Mouse (Mus musculus): ENCODE results near the gene Zc3h12c.
"Not testable (repeated sequence)": the region's sequence is repeated elsewhere in the genome, so short reads cannot be mapped to it uniquely, and the experiment has no call there.

Zc3h12c gene

DNA sequence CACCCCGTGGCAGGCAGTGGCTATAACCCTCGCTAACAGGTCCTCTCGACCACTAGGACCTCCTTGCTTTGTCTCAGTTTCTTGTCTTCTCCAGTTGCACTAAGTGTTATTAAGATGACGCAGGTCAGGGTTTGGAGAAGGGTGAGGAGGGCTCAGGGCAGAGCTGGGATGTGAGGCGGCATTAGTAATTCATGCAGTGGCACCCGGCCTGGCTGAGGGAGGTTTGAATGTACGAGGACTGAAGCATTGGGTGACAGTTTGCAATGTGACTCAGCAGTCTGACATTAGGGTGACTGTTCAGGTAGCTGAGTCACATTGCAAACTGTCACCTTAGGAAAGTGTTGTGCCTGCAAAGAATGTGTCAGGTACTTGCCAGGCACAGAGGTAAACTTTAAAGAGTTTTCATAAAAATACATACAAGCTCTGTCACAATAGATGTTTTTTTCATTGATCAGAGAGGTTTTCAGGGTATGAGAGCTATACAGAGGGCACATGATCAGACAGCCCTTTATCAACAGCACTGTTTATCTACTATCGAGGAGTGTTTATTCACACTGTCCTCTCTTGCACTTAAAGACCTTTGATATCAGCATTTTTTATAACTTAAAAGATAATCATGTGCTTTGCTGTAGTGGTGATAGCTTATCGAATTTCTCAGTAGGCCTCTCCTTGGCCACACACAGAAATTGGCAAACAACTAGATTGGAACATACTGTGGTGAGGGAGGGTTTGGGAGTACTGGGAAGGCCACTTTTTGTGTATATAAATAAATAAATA is 64.7 kb downstream of the Zc3h12c start:
- DNase-seq (ENCODE audit: extremely low spot score, low read depth, low spot score) = no peak

- DNase-seq (ENCODE audit: extremely low spot score, low read depth, low spot score) = no peak
These were observed 66.1 kb downstream of the Zc3h12c start for GRCm38 (mm10) chr9:52102060-52102844.

- DNase-seq (ENCODE audit: extremely low spot score, low read depth, low spot score) = no peak
These were observed 67.9 kb downstream of the Zc3h12c start for GRCm38 (mm10) chr9:52100426-52100825.

DNA sequence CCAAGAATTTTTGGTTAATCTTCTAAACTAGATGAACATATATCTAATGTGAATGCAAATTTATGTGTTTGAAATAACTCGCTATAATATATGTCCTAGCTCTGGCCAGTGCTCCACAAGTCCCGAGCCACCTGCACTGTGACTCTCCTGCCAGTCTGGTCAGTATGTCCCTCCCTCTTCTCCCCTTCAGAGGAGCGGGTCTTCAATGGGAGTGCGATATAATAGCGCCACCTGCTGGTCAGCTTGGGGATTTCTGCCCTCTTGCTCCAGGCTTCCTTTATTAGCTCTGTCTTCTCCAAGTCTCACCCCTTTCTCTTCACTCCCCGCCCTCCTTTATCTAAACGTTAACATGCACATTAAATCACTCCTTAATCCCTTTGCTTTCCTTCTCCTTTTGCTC is 69.8 kb downstream of the Zc3h12c start:
- peak; percentile 63 for DNase-seq (ENCODE audit: extremely low spot score, low read depth, low spot score)

GRCm38 (mm10) chr9:52097386-52097785 is 71.0 kb downstream of the Zc3h12c start:
- no peak for DNase-seq (ENCODE audit: extremely low spot score, low read depth, low spot score)

DNA sequence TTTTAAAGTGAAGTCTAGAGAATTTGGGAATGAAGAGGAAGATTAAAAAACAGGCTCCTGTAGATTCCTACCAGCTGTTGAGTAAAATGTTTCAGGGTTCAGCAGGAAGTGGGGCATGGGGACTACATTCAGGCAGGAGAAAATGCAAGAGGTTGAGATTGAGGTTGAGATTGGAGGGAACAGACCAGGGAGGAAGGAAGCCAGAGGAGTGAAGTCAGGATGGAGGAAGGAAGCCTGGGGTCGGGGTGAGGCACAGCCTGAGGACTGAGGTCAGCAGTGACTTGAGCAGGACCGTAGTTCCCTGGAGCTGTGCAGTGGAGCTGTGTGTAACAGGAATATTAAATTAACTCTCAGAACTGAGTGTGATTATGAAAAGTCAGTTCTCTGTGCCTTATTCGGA is 72.7 kb downstream of the Zc3h12c start:
- no peak for DNase-seq (ENCODE audit: extremely low spot score, low read depth, low spot score)

DNA sequence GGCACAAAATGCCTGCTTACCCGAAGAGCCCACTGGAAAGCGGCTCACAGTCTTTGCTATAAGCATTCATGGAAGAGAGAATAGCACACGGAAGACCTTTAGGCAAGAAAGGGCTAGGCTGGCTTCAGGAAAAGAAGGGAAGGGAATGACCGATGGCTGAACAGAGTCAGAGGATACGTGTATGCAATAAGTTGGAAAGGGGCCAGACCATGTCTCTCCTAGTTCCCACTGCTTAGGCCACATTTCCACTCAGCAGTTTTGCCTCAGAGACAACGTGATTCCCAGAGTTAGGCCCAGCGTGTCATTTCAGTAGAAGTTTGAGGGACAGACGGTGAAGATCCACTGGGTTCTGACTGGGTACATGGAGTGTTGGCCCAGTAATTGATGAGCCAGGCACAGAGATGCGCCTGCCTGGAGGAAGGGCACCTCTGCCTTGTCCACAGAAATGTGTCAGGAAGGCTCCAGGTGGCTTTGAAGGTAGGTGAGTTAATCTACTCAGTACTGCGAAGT is 73.8 kb downstream of the Zc3h12c start:
- no peak for DNase-seq (ENCODE audit: extremely low spot score, low read depth, low spot score)

DNA sequence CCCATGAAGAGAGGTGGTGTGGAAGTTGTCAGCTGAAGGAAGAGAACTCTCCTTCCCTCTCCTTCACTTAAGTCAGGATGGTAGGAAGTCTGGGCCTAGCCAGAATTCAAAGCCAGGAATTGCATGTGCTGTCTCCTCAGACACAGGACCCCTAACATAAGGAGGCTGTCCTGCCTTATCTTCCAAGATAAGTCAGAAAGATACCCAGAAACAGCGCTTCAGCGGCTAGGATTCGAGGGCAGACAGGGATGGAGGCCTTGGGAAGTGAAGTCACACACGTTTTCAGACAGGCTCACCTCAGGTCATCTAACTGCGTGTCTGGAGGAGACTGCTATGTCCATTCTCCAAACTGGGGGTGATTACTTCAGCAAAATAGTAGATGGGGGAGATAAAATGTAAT is 74.4 kb downstream of the Zc3h12c start:
- DNase-seq (ENCODE audit: extremely low spot score, low read depth, low spot score) = no peak

- no peak for DNase-seq (ENCODE audit: extremely low spot score, low read depth, low spot score)
These were observed 75.3 kb downstream of the Zc3h12c start for GRCm38 (mm10) chr9:52093108-52093507.

- no peak for DNase-seq (ENCODE audit: extremely low spot score, low read depth, low spot score)
These were observed 76.1 kb downstream of the Zc3h12c start for GRCm38 (mm10) chr9:52092311-52092710.

GRCm38 (mm10) chr9:52091752-52092151 is 76.6 kb downstream of the Zc3h12c start:
- no peak for DNase-seq (ENCODE audit: extremely low spot score, low read depth, low spot score)

GRCm38 (mm10) chr9:52082414-52082813 is 86.0 kb downstream of the Zc3h12c start:
- DNase-seq (ENCODE audit: extremely low spot score, low read depth, low spot score) = no peak

- no peak for DNase-seq (ENCODE audit: extremely low spot score, low read depth, low spot score)
These were observed 86.4 kb downstream of the Zc3h12c start for GRCm38 (mm10) chr9:52081979-52082378.

DNA sequence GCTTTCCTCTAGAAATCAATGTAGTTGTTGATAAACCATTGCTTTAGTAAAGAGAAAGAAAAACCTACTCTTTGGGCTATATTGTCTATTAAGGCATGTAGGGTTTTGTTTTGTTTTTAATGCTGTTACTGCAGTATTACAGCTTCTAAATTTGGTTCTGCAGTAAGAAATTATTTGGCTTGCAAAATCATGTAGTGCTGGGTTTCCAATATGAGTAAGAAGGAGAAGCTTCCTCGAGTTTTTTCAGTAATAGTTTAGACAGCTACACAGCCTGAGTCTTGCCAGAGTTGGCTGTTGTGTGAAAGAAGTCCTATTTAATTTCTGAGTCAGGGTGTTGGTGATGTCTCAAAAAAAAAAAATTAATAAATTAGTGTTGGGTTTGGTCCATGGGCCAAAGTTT is 90.7 kb downstream of the Zc3h12c start:
- DNase-seq (ENCODE audit: extremely low spot score, low read depth, low spot score) = no peak

DNA sequence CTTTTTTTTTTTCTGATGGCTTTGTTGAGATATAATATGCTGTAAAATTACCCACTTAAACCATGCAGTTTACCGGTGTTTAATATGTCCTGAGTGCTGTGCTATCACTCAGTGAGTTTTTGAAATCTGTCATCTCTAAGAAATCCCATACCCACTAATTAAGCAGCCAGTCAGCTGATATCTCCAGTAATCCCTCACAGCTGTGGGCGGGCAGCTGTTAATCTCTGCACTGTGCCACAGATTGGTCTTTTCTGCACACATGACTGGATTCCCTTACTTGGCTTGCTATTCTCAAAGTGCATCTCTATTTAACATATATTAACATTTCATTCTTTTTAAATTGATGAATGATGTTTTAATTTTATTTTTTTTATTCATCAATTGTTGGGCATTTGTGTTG is 92.3 kb downstream of the Zc3h12c start:
- DNase-seq (ENCODE audit: extremely low spot score, low read depth, low spot score) = no peak

DNA sequence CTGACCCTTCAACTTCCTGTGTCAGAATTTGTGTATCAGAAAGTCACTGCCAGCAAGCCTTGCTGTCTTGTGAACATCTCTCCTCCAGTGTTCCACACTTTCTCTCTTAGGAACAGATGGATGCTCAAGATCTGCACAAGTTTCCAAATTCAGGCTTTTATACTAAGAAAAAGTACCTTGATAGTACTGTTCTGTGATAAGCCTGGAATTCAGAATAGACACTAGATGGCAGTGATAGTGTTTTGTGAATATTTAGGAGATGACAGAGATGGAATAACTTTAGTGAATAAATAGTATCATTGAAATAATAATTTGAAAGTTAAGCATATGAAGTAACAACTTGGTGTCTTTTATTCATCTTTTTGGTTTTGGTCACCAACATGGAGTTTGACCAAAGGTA is 96.2 kb downstream of the Zc3h12c start:
- no peak for DNase-seq (ENCODE audit: extremely low spot score, low read depth, low spot score)

- not testable (repeated sequence) for DNase-seq (ENCODE audit: extremely low spot score, low read depth, low spot score)
These were observed 97.0 kb downstream of the Zc3h12c start for GRCm38 (mm10) chr9:52071352-52071751.

DNA sequence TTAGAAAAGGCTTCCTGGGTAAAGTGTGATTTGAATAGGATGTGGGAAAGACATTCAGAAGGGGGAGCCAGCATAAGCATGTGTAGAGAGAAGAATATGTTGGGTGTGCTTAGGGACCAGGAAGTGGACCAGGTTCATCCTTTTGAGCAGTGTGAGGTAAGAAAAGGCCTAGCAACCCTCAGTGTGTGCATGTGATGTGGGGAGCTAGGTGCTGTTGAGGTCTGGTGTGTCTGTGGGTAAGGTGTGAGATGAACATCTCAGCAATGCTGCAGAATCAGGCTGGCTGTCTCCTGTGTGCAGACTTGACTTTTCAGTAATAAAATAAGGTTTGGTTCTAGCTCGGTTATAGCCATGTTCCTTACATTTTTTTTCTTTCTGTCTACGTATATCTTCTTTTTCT is 98.3 kb downstream of the Zc3h12c start:
- no peak for DNase-seq (ENCODE audit: extremely low spot score, low read depth, low spot score)

Measured in hindlimb bud, embryonic 11.5 days (tissue).